Mouse (Mus musculus) heart, embryonic 13.5 days (tissue): ENCODE results near the gene Gdf11. TPM values are rescaled to one million over a fixed set of nuclear protein-coding genes. Genes with fewer than 3 reads are reported as not detected.

Experiments
- ATAC-seq: fragments of 200-750 bp; cut with Nextera tagmentation; 2 replicates; pipeline ENCODE4 v1.8.0; 2017; ENCODE audit warnings: moderate TSS enrichment; ENCODE audit not compliant: insufficient number of reproducible peaks, low FRiP score, low TSS enrichment; ENCODE audit errors: extremely low read depth
- H3K27ac ChIP-seq: fragments of 300-500 bp; sonication (generic); replicated peaks from 2 replicates; pipeline ENCODE4 v1.5.1; 2015; ENCODE audit warnings: moderate library complexity, mild to moderate bottlenecking, inconsistent platforms
- H3K27me3 ChIP-seq: fragments of 300-500 bp; sonication (generic); replicated peaks from 2 replicates; pipeline ENCODE4 v1.6.1; 2015; ENCODE audit warnings: mild to moderate bottlenecking, inconsistent platforms
- H3K36me3 ChIP-seq: fragments of 300-500 bp; sonication (generic); 2 replicates; pipeline ENCODE4 v1.6.1; 2015; ENCODE audit warnings: mild to moderate bottlenecking, inconsistent platforms
- H3K4me1 ChIP-seq: fragments of 300-500 bp; sonication (generic); 2 replicates; pipeline ENCODE4 v1.6.1; 2015; ENCODE audit warnings: inconsistent platforms
- H3K4me2 ChIP-seq: fragments of 300-500 bp; sonication (generic); 2 replicates; pipeline ENCODE4 v1.6.1; 2015; ENCODE audit warnings: inconsistent platforms, mild to moderate bottlenecking, moderate library complexity
- H3K4me3 ChIP-seq: fragments of 300-500 bp; sonication (generic); 2 replicates; pipeline ENCODE4 v1.5.1; 2015; ENCODE audit warnings: moderate library complexity, mild to moderate bottlenecking, inconsistent platforms
- H3K9ac ChIP-seq: fragments of 300-500 bp; sonication (generic); 2 replicates; pipeline ENCODE4 v1.6.1; 2015; ENCODE audit warnings: inconsistent platforms, mild to moderate bottlenecking, moderate library complexity
- H3K9me3 ChIP-seq: fragments of 300-500 bp; sonication (generic); 2 replicates; pipeline ENCODE4 v1.6.1; 2016; ENCODE audit warnings: inconsistent platforms
- WGBS: fragments of 180-500 bp; shearing (Covaris S2); methylation state at CpG from one replicate; pipeline ENCODE4 v1.1.7; 2015; ENCODE audit warnings: mixed read lengths; 5-methylcytosine and 5-hydroxymethylcytosine counted together
- polyA plus RNA-seq: library from polyadenylated mRNA; unstranded; fragments of >200 nt; fragmentation: Nextera tagmentation; extraction: Ambion mirVana; gene quantifications from 2 replicates; pipeline ENCODE4 v1.2.1, GENCODE M21; 2015

Gene Gdf11
- polyA plus RNA-seq, 1 experiment from 2014 or later, result 2.8 TPM

- Histone ChIP-seq H3K27me3 (no peaks in the 10 kb centered on the region), H3K4me2 (no peak overlapping the region), H3K4me1 (0 out of 2 replicates have a peak, but pooled peaks cover 3% of the 10 kb centered on the region), H3K9me3 (no peaks in the 10 kb centered on the region), H3K4me3 (no peak overlapping the region), H3K27ac (no peak overlapping the region), H3K9ac (no peak overlapping the region), H3K36me3 (peaks cover 69% of the 10 kb centered on the region)
- no peak for ATAC-seq
- 67% methylated on average over 2 of the region's 2 CpGs for WGBS
These were observed 43.1 kb downstream of the Gdf11 start for GRCm38 (mm10) chr10:128848426-128848825.

DNA sequence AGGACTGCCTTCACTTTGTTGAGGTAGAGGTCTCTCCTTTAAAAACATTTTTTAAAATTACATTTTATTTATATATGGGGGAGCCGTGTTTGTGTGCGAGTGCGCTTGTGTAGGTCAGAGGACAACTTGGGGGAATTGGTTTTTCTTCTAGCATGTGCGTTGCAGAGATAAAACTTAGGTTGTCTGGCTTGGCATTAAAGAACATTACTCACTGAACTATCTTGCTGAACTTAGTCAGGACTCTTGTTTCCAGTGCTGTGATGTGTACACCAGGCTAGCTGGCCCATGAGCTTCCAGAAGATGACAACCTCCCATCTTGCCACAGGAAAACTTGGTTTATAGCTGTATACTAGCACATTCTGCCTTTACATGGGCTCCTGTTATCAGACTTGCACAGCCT lies 44.9 kb downstream of the Gdf11 start:
- whole genome bisulfite sequencing, result 90% methylated on average over 4 of the region's 4 CpGs
- H3K36me3 ChIP-seq, result peaks cover 75% of the 10 kb centered on the region

GRCm38 (mm10) chr10:128845516-128845915 lies 46.0 kb downstream of the Gdf11 start:
- no peak overlapping the region for H3K9ac ChIP-seq
- H3K27ac ChIP-seq, result no peak overlapping the region
- 0 out of 2 replicates have a peak, but pooled peaks cover 3% of the 10 kb centered on the region for H3K4me1 ChIP-seq
- no peak overlapping the region for H3K4me2 ChIP-seq
- 75% methylated on average over 2 of the region's 2 CpGs for WGBS
- no peaks in the 10 kb centered on the region for H3K9me3 ChIP-seq
- ATAC-seq, result no peak
- no peak overlapping the region for H3K4me3 ChIP-seq
- peaks cover 79% of the 10 kb centered on the region for H3K36me3 ChIP-seq
- H3K27me3 ChIP-seq, result no peaks in the 10 kb centered on the region

More for the DNA sequence above, 44.9 kb downstream of the Gdf11 start:
- Histone ChIP-seq H3K4me1 (0 out of 2 replicates have a peak, but pooled peaks cover 3% of the 10 kb centered on the region), H3K4me3 (no peak overlapping the region), H3K9ac (no peak overlapping the region), H3K27me3 (no peaks in the 10 kb centered on the region), H3K4me2 (no peak overlapping the region), H3K9me3 (no peaks in the 10 kb centered on the region), H3K27ac (no peak overlapping the region)
- no peak for ATAC-seq

- Histone ChIP-seq H3K4me1 (0 out of 2 replicates have a peak, but pooled peaks cover 3% of the 10 kb centered on the region), H3K27ac (no peak overlapping the region), H3K4me3 (no peak overlapping the region), H3K9me3 (no peaks in the 10 kb centered on the region), H3K27me3 (no peaks in the 10 kb centered on the region), H3K4me2 (no peak overlapping the region), H3K36me3 (peaks cover 80% of the 10 kb centered on the region), H3K9ac (no peak overlapping the region)
- 92% methylated on average over 5 of the region's 5 CpGs for WGBS
- ATAC-seq, result no peak
These were observed 48.3 kb downstream of the Gdf11 start for GRCm38 (mm10) chr10:128843260-128843659.

DNA sequence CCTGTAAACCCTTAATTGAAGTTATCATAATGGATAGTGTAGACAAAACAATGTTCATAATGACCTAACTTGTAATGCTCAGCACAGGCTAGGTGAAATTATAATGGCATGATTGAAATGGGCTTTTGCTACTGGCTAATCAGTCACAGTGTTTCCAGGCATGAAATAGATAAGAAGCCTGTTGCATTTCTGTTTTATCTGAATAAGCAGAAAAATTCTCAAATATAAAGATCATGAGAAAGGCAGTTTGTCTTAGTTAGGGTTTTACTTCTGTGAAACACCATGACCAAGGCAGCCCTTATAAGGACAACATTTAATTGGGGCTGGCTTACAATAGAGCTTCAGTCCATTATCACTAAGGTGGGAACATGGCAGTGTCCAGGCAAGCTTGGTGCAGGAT lies 50.9 kb downstream of the Gdf11 start:
- Histone ChIP-seq H3K36me3 (peaks cover 82% of the 10 kb centered on the region), H3K4me3 (no peak overlapping the region), H3K9me3 (no peaks in the 10 kb centered on the region), H3K27me3 (no peaks in the 10 kb centered on the region), H3K27ac (no peak overlapping the region), H3K4me2 (no peak overlapping the region), H3K4me1 (0 out of 2 replicates have a peak, but pooled peaks cover 3% of the 10 kb centered on the region), H3K9ac (no peak overlapping the region)
- ATAC-seq, result no peak

GRCm38 (mm10) chr10:128839434-128839833 lies 52.1 kb downstream of the Gdf11 start:
- Histone ChIP-seq H3K4me3 (no peak overlapping the region), H3K27me3 (no peaks in the 10 kb centered on the region), H3K27ac (no peak overlapping the region), H3K4me2 (no peak overlapping the region), H3K9me3 (no peaks in the 10 kb centered on the region), H3K36me3 (peaks cover 86% of the 10 kb centered on the region), H3K4me1 (no peaks in the 10 kb centered on the region), H3K9ac (no peak overlapping the region)
- no peak for ATAC-seq

DNA sequence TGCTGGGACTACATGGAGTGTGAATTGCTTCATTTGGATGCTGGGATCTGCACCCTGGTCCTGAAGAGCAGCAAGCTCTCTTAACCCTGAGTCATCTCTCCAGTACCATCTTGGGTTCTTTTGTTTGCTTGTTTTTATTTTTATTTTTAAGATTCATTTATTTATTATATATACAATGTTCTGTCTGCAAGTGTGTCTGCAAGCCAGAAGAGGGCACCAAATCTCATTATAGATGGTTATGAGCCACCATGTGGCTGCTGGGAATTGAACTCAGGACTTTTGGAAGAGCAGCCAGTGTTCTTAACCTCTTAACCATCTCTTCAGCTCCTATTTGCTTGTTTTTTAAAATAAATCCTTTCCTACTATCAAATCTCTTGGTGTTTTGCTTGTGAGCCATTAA lies 54.1 kb downstream of the Gdf11 start:
- ATAC-seq, result no peak
- no peak overlapping the region for H3K27ac ChIP-seq
- H3K4me2 ChIP-seq, result no peak overlapping the region
- peaks cover 92% of the 10 kb centered on the region for H3K36me3 ChIP-seq
- no peaks in the 10 kb centered on the region for H3K27me3 ChIP-seq
- no peak overlapping the region for H3K9ac ChIP-seq
- H3K4me1 ChIP-seq, result no peaks in the 10 kb centered on the region
- no peak overlapping the region for H3K4me3 ChIP-seq
- H3K9me3 ChIP-seq, result no peaks in the 10 kb centered on the region

Other genes starting within 250 kb of the Gdf11 start
- 1.3 TPM in 2 replicates for gene Ikzf4, start 245.7 kb downstream of the Gdf11 start, polyA plus RNA-seq
- 11.1 and 12.4 TPM in 2 replicates for gene Suox, start 217.6 kb downstream of the Gdf11 start, polyA plus RNA-seq
- gene Rab5b, start 195.5 kb downstream of the Gdf11 start, polyA plus RNA-seq, result 60.4 and 62.1 TPM in 2 replicates
- gene Pmel, start 187.5 kb downstream of the Gdf11 start, polyA plus RNA-seq, result 1.6 and 2.6 TPM in 2 replicates
- 86.6 and 92.0 TPM in 2 replicates for gene Cdk2, start 186.7 kb downstream of the Gdf11 start, polyA plus RNA-seq
- gene Dgka, start 146.9 kb downstream of the Gdf11 start, polyA plus RNA-seq, result 4.8 and 5.0 TPM in 2 replicates
- 22.1 and 22.7 TPM in 2 replicates for gene Pym1, start 143.8 kb downstream of the Gdf11 start, polyA plus RNA-seq
- 0.87 and 1.1 TPM in 2 replicates for gene Mmp19, start 100.8 kb downstream of the Gdf11 start, polyA plus RNA-seq
- 35.3 and 38.8 TPM in 2 replicates for gene Dnajc14, start 87.7 kb downstream of the Gdf11 start, polyA plus RNA-seq
- 18.7 and 19.0 TPM in 2 replicates for gene Tmem198b, start 87.3 kb downstream of the Gdf11 start, polyA plus RNA-seq
- 164 and 175 TPM in 2 replicates for gene Sarnp, start 74.4 kb downstream of the Gdf11 start, polyA plus RNA-seq
- gene Ormdl2, start 70.1 kb downstream of the Gdf11 start, polyA plus RNA-seq, result 47.2 and 50.0 TPM in 2 replicates
- gene Cd63, start 9.3 kb upstream of the Gdf11 start, polyA plus RNA-seq, result 370 and 426 TPM in 2 replicates
- gene Rdh5, start 31.2 kb upstream of the Gdf11 start, polyA plus RNA-seq, result 8.9 and 10.3 TPM in 2 replicates
- gene Bloc1s1, start 32.3 kb upstream of the Gdf11 start, polyA plus RNA-seq, result 199 and 223 TPM in 2 replicates
- gene Itga7, start 42.1 kb upstream of the Gdf11 start, polyA plus RNA-seq, result 2.4 and 2.9 TPM in 2 replicates
- gene Mettl7b, start 69.3 kb upstream of the Gdf11 start, polyA plus RNA-seq, result 0.15 TPM in 1 of 2 replicates, not detected in the other
- gene Olfr9, start 97.7 kb upstream of the Gdf11 start, polyA plus RNA-seq, result not detected in 2 replicates
- gene Olfr763, start 119.1 kb upstream of the Gdf11 start, polyA plus RNA-seq, result not detected in 2 replicates
- not detected in 2 replicates for gene Olfr764-ps1, start 148.2 kb upstream of the Gdf11 start, polyA plus RNA-seq
- gene Olfr765, start 158.3 kb upstream of the Gdf11 start, polyA plus RNA-seq, result not detected in 2 replicates
- gene Olfr766-ps1, start 177.3 kb upstream of the Gdf11 start, polyA plus RNA-seq, result not detected in 2 replicates
- gene Olfr767, start 191.2 kb upstream of the Gdf11 start, polyA plus RNA-seq, result not detected in 2 replicates
- gene Olfr768, start 207.7 kb upstream of the Gdf11 start, polyA plus RNA-seq, result not detected in 2 replicates
- 0.13 TPM in 1 of 2 replicates, not detected in the other for gene Olfr769, start 226.1 kb upstream of the Gdf11 start, polyA plus RNA-seq
- not detected in 2 replicates for gene Olfr770, start 247.3 kb upstream of the Gdf11 start, polyA plus RNA-seq